Comparison of ENCODE assay signal across 22 mouse cellular contexts in genomic region chr4:131242250-131242649, GRCm38 (mm10).
A peak's percentile ranks its signal among the peaks of the same experiment; 100 is the strongest.
DNase-seq lines count a peak whose midpoint lies in the region; ATAC-seq and TF ChIP-seq lines count a peak whose summit lies in the region.
"Had no signal": no experiment of that assay in that cellular context is flagged by ENCODE, and none has a peak within 500 bp of the region (broad histone marks: within the 10 kb centered on the region; RNA-seq: fewer than 3 reads in every experiment).

No protein-coding gene starts in this region.

- peak overlapping the region; percentile 87; the same call in 1 of the 2 replicates for H3K27ac ChIP-seq in heart, embryonic 10.5 days
- H3K27ac ChIP-seq in heart, embryonic 12.5 days (ENCODE audit: poor library complexity, severe bottlenecking) = no peak overlapping the region
- no peak overlapping the region for H3K27ac ChIP-seq in cerebellum, adult 2 months (ENCODE audit: insufficient read depth, low read length)
- H3K27ac ChIP-seq in kidney, embryonic 16.5 days (ENCODE audit: low read length) = no peak overlapping the region
- H3K27ac ChIP-seq: hindbrain, embryonic 12.5 days; kidney, embryonic 15.5 days; left cerebral cortex, adult 2 months; limb, embryonic 15.5 days; liver, embryonic 14.5 days had no signal

- no peak for DNase-seq in cerebellum, postnatal 4 days (ENCODE audit: low spot score in 2 of 2)
- DNase-seq in heart, embryonic 10.5 days (ENCODE audit: low spot score) = no peak
- DNase-seq in cerebellum, adult 2 months = peak; percentile 64 to 79
- DNase-seq in retina, embryonic 14.5 days (ENCODE audit: low spot score) = peak; percentile 27
- no peak for DNase-seq in kidney, adult 18-20 months
- DNase-seq: adrenal gland, postnatal 36 days; kidney, postnatal 4 days; layer of hippocampus, adult 9-11 months; lung, embryonic 14.5 days; lung, postnatal 36 days; midbrain, embryonic 14.5 days; thymus, postnatal 14 days had no signal

- peaks cover 8% of the 10 kb centered on the region; the same call in 1 of the 2 replicates for H3K27me3 ChIP-seq in heart, embryonic 10.5 days (ENCODE audit: insufficient read depth, poor library complexity, severe bottlenecking)
- H3K27me3 ChIP-seq in heart, embryonic 12.5 days (replicated peaks) = 0 out of 2 replicates have a peak, but pooled peaks cover 2% of the 10 kb centered on the region
- no peaks in the 10 kb centered on the region for H3K27me3 ChIP-seq in cerebellum, adult 2 months (ENCODE audit: control insufficient read depth, insufficient read depth, low read length)
- H3K27me3 ChIP-seq in kidney, embryonic 16.5 days (ENCODE audit: insufficient read depth, low read length) = no peaks in the 10 kb centered on the region
- H3K27me3 ChIP-seq: hindbrain, embryonic 12.5 days; limb, embryonic 15.5 days had no signal

- no peaks in the 10 kb centered on the region for H3K9me3 ChIP-seq in heart, embryonic 10.5 days
- H3K9me3 ChIP-seq in heart, embryonic 12.5 days (replicated peaks) = no peaks in the 10 kb centered on the region
- no peaks in the 10 kb centered on the region for H3K9me3 ChIP-seq in kidney, embryonic 16.5 days (ENCODE audit: low read length)
- H3K9me3 ChIP-seq: heart, embryonic 13.5 days; hindbrain, embryonic 12.5 days; kidney, embryonic 15.5 days; limb, embryonic 15.5 days had no signal

- TF ChIP-seq POLR2A in cerebellum, adult 2 months (IDR thresholded peaks at IDR 0.05; ENCODE audit: borderline replicate concordance, insufficient read depth, low read length) = no peak

- no peaks in the 10 kb centered on the region for H3K36me3 ChIP-seq in heart, embryonic 10.5 days
- no peaks in the 10 kb centered on the region for H3K36me3 ChIP-seq in heart, embryonic 12.5 days
- H3K36me3 ChIP-seq in kidney, embryonic 16.5 days (ENCODE audit: insufficient read depth, low read length) = no peaks in the 10 kb centered on the region
- H3K36me3 ChIP-seq: heart, embryonic 13.5 days; hindbrain, embryonic 12.5 days; kidney, embryonic 15.5 days; limb, embryonic 15.5 days had no signal

- no peak overlapping the region for H3K4me3 ChIP-seq in heart, embryonic 10.5 days
- no peak overlapping the region for H3K4me3 ChIP-seq in heart, embryonic 12.5 days
- H3K4me3 ChIP-seq in cerebellum, adult 2 months (replicated peaks; ENCODE audit: insufficient read depth, low read depth, low read length) = no peak overlapping the region
- H3K4me3 ChIP-seq in kidney, embryonic 16.5 days (ENCODE audit: low read length) = no peak overlapping the region
- H3K4me3 ChIP-seq: heart, embryonic 13.5 days; hindbrain, embryonic 12.5 days; kidney, embryonic 15.5 days; left cerebral cortex, adult 2 months; limb, embryonic 15.5 days had no signal

- no peak overlapping the region for H3K4me2 ChIP-seq in heart, embryonic 12.5 days
- H3K4me2 ChIP-seq in kidney, embryonic 16.5 days (replicated peaks; ENCODE audit: low read depth, low read length) = no peak overlapping the region
- H3K4me2 ChIP-seq: heart, embryonic 13.5 days; hindbrain, embryonic 12.5 days; kidney, embryonic 15.5 days; limb, embryonic 15.5 days; lung, embryonic 14.5 days had no signal

- TF ChIP-seq CTCF in cerebellum, adult 2 months (IDR thresholded peaks at IDR 0.05; ENCODE audit: borderline replicate concordance, insufficient read depth, low read depth, low read length) = no peak

- WGBS in heart, embryonic 10.5 days = 68% methylated on average over 4 of the region's 4 CpGs
- 70% methylated on average over 4 of the region's 4 CpGs for WGBS in heart, embryonic 12.5 days
- WGBS in cerebellum, adult 2 months = 28% methylated on average over 4 of the region's 4 CpGs
- 66% methylated on average over 4 of the region's 4 CpGs for WGBS in kidney, embryonic 16.5 days

- 0 out of 2 replicates have a peak, but pooled peaks have one; percentile 41 for ATAC-seq in cerebellum, adult (ENCODE audit: insufficient number of reproducible peaks, low FRiP score, low TSS enrichment)
- ATAC-seq in heart, embryonic 12.5 days (ENCODE audit: insufficient number of reproducible peaks, low FRiP score) = no peak
- ATAC-seq in kidney, embryonic 16.5 days (ENCODE audit: low FRiP score, low TSS enrichment) = no peak
- ATAC-seq: intestine, postnatal 0 days had no signal

- peaks cover 48% of the 10 kb centered on the region for H3K4me1 ChIP-seq in heart, embryonic 10.5 days
- peaks cover 46% of the 10 kb centered on the region for H3K4me1 ChIP-seq in heart, embryonic 12.5 days (replicated peaks)
- H3K4me1 ChIP-seq in cerebellum, adult 2 months (ENCODE audit: control insufficient read depth, insufficient read depth, low read length) = peaks cover 21% of the 10 kb centered on the region
- H3K4me1 ChIP-seq in kidney, embryonic 16.5 days (ENCODE audit: insufficient read depth, low read length) = no peaks in the 10 kb centered on the region
- H3K4me1 ChIP-seq: limb, embryonic 15.5 days had no signal

- H3K9ac ChIP-seq in heart, embryonic 12.5 days = no peak overlapping the region
- no peak overlapping the region for H3K9ac ChIP-seq in kidney, embryonic 16.5 days (replicated peaks; ENCODE audit: low read length)
- H3K9ac ChIP-seq: heart, embryonic 13.5 days; hindbrain, embryonic 12.5 days; kidney, embryonic 15.5 days; limb, embryonic 15.5 days; liver, embryonic 14.5 days; lung, embryonic 14.5 days had no signal

Comparison
In these comparisons a context has a peak if more than half of its experiments do, and no peak if none do; other contexts are left out.
1. DNase-seq: peak in cerebellum, adult 2 months (2 of 2) and retina, embryonic 14.5 days (single experiment); none in cerebellum, postnatal 4 days (0 of 2), heart, embryonic 10.5 days (single experiment) and kidney, adult 18-20 months (single experiment).